Mouse (Mus musculus) frontal cortex, adult (tissue): ENCODE measurements around the gene Kctd7.

Source experiments
- ATAC-seq: cut with Nextera tagmentation; 2 replicates; pipeline ENCODE4 v1.9.2; 2017; ENCODE audit warnings: mild to moderate bottlenecking, moderate library complexity, mixed read lengths; ENCODE audit not compliant: low TSS enrichment

The Kctd7 gene

GRCm38 (mm10) chr5:130143977-130144333 lies 706 bp upstream of the Kctd7 start:
- ATAC-seq, result peak; percentile 6; the same call in 1 of the 2 replicates

GRCm38 (mm10) chr5:130145961-130146360 lies 1.3 kb downstream of the Kctd7 start:
- peak; percentile 17; the same call in 1 of the 2 replicates for ATAC-seq

DNA sequence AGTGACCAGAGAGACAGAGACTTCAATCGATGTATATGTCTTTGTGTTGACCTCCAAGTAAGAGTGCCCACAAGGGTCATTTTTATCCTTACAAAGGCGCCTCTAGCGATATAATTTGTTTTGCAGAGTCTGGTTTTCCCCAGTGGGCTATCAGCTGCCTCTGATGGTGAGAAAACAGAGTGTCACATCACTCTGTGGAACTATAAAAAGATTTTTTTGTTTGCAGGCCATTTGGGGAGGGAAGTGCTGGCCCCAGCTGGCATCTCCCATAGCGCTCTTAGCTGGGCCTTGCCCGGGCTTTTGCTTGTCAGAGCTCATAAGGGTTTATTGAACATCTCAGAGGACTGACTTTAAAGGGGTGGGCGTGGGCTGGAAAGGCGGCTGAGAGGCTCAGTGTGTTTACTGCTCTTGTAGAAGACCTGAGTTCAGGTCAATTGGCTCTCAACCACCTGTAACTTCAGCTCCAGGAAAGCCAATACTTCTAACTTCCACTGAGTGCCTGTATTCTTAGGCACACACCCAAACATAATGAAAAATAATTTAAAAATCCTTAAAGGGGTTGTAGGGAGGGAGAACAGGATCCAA lies 5.2 kb downstream of the Kctd7 start:
- no peak for ATAC-seq

- no peak for ATAC-seq
Observed at GRCm38 (mm10) chr5:130154286-130154685, 9.6 kb downstream of the Kctd7 start.

- no peak for ATAC-seq
Observed at GRCm38 (mm10) chr5:130158545-130158944, 13.9 kb downstream of the Kctd7 start.

DNA sequence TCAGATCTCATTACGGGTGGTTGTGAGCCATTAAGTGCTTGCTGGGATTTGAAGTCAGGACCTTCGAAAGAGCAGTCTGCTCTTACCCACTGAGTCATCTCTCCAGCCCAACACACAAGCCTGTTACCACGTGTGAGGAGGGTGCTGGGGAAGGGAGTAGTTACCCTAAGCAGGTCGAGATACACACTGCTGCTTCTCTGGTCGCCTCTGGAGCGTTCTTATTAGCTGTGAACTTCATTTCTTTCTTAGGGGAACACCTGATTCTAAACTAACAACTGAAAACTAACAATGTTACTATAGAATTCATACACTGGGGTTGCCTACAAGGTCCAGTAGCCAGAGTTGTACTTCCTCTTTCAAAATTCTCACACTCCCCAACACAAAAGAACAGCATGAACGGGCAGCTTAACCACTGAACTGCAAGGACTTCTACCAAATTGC lies 15.1 kb downstream of the Kctd7 start:
- ATAC-seq, result no peak

DNA sequence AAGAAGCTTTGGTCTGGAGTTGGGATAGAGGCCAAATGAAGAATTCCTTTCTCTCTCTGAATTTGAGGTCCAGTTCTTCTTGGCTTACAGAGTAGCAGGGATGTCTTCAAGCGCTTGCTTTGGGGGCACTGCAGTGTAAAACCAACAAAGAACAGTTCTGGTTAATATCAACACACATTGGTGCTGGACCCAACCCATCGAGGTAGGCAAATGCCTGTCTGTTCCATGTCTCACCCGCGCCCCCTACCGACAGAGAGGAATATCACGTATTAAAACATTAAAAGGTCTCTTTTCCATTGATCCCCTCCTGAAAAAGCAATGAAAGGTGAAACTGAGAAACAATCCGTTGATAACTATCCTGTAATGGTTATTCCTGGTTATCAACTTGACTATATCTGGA lies 19.0 kb downstream of the Kctd7 start:
- peak; percentile 50; the same call in 1 of the 2 replicates for ATAC-seq

GRCm38 (mm10) chr5:130165213-130165612 lies 20.6 kb downstream of the Kctd7 start:
- no peak for ATAC-seq

- ATAC-seq, result no peak
Observed at GRCm38 (mm10) chr5:130169109-130169508, 24.4 kb downstream of the Kctd7 start.

DNA sequence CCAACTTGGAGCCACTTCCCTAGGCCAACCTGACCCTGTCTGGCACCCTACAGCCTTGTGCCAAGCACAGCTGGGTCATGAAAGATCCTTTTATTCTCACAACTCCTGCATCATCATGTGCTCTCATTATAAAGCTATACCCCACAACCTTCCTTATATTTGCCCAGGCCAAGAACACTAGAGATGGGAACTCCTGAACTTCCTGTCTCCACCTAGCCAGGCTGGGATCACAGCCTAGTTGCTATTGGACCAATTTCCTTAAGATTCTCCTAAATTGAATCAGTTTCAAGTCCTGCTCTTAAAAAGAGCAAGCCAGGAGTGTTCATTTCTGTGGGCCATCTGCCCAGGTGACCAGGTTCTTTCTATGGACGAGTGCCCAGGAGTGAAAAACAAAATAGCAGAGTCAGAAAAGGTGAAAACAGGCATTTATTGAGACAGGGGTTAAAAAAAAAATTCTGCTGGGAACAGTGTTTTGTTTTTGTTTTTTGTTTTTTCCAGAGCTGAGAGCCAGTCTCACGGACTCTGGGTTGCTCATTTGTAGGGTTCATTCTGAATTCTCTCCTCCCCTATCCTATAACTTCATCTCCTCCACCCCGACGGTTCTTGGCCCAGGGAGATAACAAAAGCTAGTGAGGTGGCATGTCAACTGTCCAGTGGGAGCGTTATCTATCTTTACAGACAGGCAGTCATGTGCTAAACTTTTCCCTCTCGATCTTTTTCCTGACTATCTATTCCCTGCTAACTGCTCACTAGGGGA lies 26.2 kb downstream of the Kctd7 start:
- peak; percentile 15; the same call in 1 of the 2 replicates for ATAC-seq

- ATAC-seq, result peak; percentile 96
Observed at GRCm38 (mm10) chr5:130171423-130171954, 26.8 kb downstream of the Kctd7 start, which contains the start of gene Rabgef1. Gene Rabgef1, plus strand, starts transcription at chr5:130171798.

DNA sequence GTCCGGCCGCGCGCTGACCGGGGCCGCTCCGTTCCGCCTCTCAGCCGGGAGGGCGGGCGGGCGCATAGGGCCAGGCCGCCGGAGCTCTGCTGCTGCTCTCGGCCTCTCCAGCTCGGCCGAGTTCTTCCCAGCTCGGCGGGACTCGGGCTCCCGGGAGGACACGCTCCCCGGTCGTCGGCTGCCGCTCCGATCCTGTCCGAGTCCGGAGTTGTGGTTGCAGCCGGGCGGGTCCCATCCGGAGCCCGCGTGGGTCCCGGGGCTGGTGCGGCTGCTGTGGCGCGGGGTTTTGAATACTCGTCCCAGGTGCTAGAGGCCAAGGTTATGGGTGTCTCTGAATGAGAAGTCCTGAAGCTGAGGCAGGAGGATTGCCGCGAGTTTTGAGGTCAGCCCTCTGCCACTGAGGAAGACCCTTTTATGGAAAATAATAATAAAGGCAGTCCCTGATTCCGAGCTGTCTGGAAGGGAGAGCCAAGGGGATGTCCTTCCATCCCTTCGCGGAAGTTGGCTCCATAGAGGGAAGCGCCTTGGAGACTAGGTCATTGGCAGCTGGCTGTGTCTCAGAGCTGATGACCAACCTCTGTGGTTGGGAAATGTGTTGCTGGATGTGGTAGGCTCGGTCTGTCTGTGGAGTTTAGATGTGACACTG lies 27.4 kb downstream of the Kctd7 start:
- peak; percentile 42 for ATAC-seq

GRCm38 (mm10) chr5:130173012-130173411 lies 28.4 kb downstream of the Kctd7 start:
- ATAC-seq, result no peak

DNA sequence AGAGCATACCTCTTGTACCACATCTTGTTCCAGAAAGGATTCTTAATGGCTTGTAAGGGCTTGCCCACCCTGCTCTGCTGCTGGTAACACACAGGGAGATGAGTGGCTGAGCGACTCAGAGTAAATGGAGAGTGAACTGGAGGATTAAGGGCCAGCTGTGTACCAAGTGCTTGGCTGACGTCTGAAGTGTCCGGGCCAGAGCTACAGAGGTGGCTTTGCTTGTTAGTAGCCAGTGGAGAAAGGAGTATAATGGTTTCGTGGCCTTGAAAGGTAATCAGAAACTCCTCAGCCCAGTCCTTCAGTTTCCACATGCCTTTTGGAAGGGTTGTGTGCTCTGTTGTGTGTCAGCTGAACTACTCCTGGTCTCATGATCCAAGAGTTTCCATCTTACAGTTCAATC lies 33.2 kb downstream of the Kctd7 start:
- no peak for ATAC-seq

GRCm38 (mm10) chr5:130180362-130180761 lies 35.7 kb downstream of the Kctd7 start:
- ATAC-seq, result no peak

DNA sequence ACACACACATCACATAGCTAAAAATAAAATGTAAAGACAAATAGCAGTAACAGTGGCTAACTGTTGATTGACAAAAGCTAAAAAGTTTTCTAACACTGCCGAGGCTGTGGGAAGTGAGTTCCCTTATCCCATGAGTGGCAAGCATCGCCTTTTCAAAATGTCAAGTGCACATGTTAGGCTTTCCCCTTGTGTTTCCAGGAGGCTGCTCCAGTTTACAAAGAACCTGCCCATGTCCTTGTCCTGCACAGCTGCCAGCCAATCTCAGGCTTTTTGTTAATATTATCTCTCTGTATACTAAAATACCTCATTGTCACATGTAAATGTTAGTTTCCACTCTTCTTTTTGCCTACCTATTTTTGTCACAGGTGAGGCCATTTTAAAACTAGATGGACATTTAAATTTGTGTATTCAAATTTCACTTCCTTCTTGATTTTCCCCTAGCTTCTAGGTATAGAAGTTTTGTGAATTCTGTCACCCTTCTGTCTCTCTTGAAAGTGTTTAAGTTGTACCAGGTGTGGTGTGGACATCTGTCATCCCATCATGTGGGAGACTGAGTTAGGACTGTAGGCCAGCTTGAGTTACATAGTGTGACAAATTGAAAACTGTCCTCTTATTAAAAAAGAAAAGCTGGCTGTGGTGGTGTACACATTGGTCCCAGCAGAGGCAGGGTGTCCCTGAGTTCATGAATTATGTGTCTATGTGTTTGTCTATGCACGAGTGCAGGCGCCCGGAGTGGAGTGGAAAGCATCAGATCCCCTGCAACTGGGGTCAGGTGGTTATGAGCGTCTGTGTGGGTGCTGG lies 37.3 kb downstream of the Kctd7 start:
- ATAC-seq, result no peak

GRCm38 (mm10) chr5:130182541-130182821 lies 37.8 kb downstream of the Kctd7 start:
- ATAC-seq, result no peak

- ATAC-seq, result no peak
Observed at GRCm38 (mm10) chr5:130184193-130184856, 39.7 kb downstream of the Kctd7 start.

GRCm38 (mm10) chr5:130185312-130185711 lies 40.7 kb downstream of the Kctd7 start:
- no peak for ATAC-seq

- ATAC-seq, result peak; percentile 85; the same call in 1 of the 2 replicates
Observed at GRCm38 (mm10) chr5:130187383-130187782, 42.7 kb downstream of the Kctd7 start.

DNA sequence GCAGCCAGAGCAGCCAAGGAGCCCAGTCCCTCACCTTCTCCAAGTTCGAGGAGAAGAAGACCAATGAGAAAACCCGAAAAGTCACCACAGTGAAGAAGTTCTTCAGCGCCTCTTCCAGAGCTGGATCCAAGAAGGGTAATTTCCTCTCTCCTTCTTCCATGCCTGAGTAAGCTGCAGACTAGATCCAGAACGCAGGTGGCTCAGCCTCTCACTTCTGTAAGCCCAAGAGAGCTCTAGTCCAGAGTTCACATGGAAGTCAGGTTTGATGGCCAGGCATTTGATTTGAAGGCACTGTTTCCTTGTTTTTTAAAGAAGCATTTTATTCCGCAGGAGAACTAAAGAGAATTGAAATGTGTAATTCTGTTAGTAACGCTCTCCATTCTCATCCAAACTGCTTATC lies 46.2 kb downstream of the Kctd7 start:
- no peak for ATAC-seq
